Mouse (Mus musculus): ENCODE measurements around the gene Zmynd8.

The Zmynd8 gene

DNA sequence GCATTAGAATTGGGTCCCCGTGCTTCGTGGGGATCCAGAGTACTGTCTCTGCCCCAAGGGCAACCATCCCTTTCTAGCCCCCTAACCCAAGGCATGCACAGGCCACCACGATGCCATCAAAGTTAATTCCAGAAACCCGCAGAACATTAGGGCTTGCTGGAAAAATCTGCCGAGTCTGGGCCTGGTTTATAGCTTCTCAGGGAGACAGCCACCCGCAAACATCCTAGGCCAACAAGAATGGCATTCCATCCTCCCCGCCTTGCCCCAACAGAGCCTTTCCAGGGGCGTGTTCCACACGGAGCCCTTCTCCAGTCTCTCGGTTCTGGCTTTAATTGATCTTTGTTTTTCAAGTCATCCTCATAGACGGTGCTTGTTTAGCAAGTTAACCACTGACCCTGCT, 150.4 kb downstream of the Zmynd8 start:
- no peak for DNase-seq (ENCODE audit: low read depth, low spot score)

DNA sequence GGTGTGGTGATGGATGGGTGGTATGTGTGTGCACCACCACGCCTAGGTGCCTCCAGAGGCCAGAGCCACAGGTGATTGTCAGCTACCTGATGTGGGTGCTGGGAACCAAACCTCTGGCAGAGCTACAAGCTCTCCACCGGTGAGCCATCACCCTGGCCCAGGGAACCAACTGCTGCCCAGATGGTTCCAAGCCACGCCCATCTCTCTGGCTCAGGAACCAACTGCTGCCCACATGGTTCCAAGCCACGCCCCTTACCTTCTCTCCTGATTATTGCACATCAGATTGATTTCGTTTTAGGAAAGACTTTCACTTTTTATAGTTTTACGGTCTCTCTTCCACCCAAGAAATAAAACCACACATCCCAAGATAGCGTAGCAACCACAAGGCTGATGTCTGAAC, 150.8 kb downstream of the Zmynd8 start:
- DNase-seq (ENCODE audit: low read depth, low spot score), result peak; percentile 24

DNA sequence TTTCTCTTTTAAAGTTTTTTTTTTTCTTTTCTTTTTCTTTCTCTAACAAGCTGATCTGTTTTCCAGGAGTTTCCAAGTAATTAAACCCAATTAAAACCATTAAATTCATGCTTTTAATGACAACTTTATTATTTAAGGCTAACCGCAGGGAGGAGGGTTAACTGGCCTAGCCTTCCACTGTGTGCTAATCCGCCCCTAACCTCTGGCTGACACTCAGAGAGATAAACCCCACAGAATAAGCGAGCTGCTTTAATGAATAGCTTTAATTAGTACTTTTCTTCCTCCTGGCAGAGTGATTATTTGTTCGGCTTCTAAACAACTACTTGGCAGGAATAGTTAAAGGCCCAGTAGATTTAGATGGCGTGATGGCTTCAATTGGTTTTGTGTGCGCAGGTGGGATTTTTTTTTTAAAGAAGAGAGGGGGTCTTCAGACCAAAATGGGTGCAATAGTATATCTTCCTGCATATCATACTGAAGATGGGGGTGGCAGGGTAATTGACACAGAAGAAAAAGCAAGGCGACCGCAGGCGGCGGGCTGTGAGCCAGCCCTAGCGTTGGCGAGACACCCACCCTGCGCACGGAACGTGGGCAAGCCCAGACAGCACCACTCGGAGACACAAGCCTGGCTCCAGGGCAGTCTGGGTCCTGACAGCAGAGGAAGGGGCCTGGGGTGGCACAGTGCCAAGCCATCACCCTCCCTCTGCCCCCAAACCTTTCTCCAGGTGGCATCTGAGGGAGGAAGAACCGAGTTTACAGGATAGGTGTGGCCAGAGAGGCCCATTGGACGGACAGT, 153.3 kb downstream of the Zmynd8 start:
- DNase-seq (ENCODE audit: low read depth, low spot score), result no peak

DNA sequence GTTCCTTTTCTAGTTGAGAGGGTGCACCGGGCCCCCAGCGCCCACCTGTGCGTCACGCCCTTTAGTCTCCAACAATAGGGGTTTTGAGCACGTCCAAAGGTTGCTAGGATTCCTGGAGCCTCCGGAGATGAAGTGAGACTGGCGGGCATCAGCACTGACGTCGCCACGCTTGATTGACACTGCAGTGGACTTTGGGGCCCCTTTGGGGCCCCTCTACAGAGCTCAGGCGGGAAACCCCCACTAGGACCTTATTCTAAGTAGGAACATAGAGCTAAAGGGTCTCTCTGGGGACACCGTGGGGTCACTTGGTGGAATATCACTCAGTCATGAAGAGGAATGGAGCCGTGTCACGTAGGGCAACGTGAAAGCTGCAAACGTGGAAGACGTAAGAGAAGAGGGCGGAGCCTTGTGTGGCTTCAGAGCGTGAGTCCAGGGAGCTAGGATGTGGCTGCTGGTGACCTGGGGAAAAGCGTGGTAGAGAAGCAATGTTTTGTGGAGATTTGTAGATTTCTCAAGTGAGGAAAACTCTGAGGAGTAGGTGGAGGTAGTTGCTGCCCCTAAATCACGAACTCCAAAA, 156.5 kb downstream of the Zmynd8 start:
- no peak for DNase-seq (ENCODE audit: low read depth, low spot score)

DNA sequence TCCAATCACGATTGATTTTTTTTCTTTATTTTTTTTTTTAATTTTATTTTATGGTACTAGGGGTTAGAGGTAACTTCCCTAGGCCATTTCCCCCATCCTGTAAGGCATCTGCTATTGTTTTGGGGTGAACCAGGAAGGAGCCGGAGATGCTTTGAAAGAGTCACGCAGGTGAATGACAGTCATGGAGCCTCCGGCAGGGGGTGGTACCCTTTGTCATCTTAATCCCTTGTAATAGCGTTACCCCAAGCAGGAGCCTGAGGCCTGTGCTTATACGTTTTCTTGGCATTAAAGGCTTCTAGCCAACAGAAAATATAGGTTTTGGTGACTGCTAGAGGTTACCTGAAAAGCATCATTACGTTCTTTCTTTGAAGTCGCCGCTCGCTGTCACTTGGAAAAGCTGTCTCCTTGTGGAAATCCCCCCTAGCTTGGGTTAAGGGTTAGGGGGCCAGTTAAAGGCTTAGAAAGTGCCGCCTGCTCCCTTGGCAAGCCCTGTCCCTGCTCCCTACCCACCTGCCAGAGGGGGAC, 157.2 kb downstream of the Zmynd8 start:
- DNase-seq (ENCODE audit: low read depth, low spot score), result no peak

DNA sequence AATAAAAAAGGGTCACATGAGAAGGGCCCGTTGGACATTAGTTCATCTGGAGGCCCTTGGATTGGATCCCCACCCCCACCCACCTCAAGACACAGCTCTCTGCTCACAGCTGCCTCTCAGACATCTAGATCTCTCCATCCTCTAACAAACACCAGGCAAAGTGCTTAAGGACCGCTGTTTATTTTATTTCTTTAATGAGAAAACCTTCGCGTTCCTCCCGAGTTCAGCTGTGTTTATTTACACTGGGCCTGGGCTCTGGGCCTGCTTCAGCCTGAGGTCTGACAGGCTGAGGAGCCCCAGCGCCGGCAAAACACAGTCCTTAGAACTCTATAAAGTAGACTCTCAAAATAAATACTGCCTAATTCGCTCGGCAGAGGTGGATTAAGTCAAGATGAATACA, 157.8 kb downstream of the Zmynd8 start:
- DNase-seq (ENCODE audit: low read depth, low spot score), result peak; percentile 14

DNA sequence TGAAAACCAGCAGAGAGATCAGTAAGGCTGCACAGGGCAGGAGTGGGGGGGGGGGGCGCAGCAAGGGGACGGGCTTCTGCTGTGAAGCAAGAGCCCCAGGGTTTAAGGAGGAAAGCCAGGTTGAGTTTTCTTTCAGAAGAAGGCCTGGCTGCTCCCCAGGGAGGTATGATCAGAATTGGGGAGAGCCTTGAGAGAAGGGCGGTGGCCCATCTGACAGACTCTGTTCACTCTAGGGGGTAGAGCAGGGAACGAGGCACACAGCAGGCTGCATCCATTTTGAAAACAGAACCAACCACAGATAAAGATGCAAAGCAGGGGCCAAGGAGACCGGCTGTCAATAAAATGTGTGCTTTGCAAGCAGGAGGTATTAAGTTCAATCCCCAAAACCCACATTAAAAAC, 158.4 kb downstream of the Zmynd8 start:
- DNase-seq (ENCODE audit: low read depth, low spot score), result peak; percentile 18

DNA sequence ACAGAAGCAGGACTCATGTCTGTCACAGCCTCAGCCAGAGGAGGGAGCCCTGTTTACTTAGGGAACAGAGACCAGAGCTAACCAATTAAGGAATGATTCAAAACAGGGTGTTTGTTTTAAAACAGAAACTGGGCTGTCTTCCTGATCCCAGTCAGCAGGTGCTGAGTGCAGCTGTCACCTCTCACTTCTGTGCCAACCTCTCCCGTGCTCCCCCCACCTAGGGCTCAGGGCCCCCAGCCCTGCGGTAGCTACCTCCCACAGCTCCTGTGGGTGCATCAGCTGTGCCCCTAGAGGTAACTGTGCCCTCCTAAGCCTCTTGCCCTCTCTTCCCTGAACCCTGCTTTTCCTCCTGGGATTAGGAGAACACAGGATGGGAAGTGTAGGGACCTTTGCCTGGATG, 162.5 kb downstream of the Zmynd8 start:
- DNase-seq (ENCODE audit: low read depth, low spot score), result no peak
